Mouse (Mus musculus) myocyte (in vitro differentiated cells): ENCODE measurements around the gene Gm20388.

Experiments
- CEBPB ChIP-seq: IDR thresholded peaks from 2 replicates; pipeline ENCODE4 v1.6.1; 2011; ENCODE audit warnings: mild to moderate bottlenecking, moderate library complexity; ENCODE audit not compliant: poor library complexity, insufficient read depth, severe bottlenecking
- E2F4 ChIP-seq: IDR thresholded peaks from one replicate; pipeline ENCODE4 v1.6.1; 2011; ENCODE audit warnings: mild to moderate bottlenecking, control low read depth, moderate library complexity; ENCODE audit not compliant: insufficient read depth
- MAX ChIP-seq: IDR thresholded peaks from one replicate; pipeline ENCODE4 v1.6.1; 2011; ENCODE audit warnings: low read depth, mild to moderate bottlenecking, control low read depth
- MYOD1 ChIP-seq, 3 experiments: IDR thresholded peaks; one replicate each; pipeline ENCODE4 v1.6.1; 2011; ENCODE audit warnings: control low read depth in 2 of 3, low read depth in 2 of 3, mild to moderate bottlenecking in 2 of 3, moderate library complexity in 1 of 3; ENCODE audit not compliant: insufficient read length in 2 of 3, control insufficient read depth in 1 of 3
- MYOG ChIP-seq, 3 experiments: IDR thresholded peaks; one replicate each; pipeline ENCODE4 v1.6.1; 2011; ENCODE audit warnings: control low read depth in 2 of 3, low read depth in 2 of 3, mild to moderate bottlenecking in 2 of 3; ENCODE audit not compliant: insufficient read length in 2 of 3, control insufficient read depth in 1 of 3, insufficient read depth in 1 of 3
- POLR2A ChIP-seq: IDR thresholded peaks from one replicate; pipeline ENCODE4 v1.6.1; 2011; ENCODE audit warnings: low read depth, mild to moderate bottlenecking, control low read depth, moderate library complexity; ENCODE audit not compliant: insufficient read length
- POLR2AphosphoS2 ChIP-seq: IDR thresholded peaks from one replicate; pipeline ENCODE4 v1.6.1; 2011; ENCODE audit warnings: low read depth, control low read depth; ENCODE audit not compliant: insufficient read length
- REST ChIP-seq: IDR thresholded peaks from one replicate; pipeline ENCODE4 v1.6.1; 2011; ENCODE audit warnings: mild to moderate bottlenecking, control low read depth, moderate library complexity; ENCODE audit not compliant: insufficient read depth, insufficient read length
- SRF ChIP-seq: IDR thresholded peaks from one replicate; pipeline ENCODE4 v1.6.1; 2011; ENCODE audit warnings: low read depth; ENCODE audit not compliant: control insufficient read depth, insufficient read length
- TCF12 ChIP-seq: IDR thresholded peaks from one replicate; pipeline ENCODE4 v1.6.1; 2011; ENCODE audit warnings: mild to moderate bottlenecking, control low read depth; ENCODE audit not compliant: poor library complexity, insufficient read depth, severe bottlenecking
- TCF3 ChIP-seq: IDR thresholded peaks from one replicate; pipeline ENCODE4 v1.6.1; 2011; ENCODE audit warnings: low read depth, control low read depth; ENCODE audit not compliant: insufficient read length
- USF1 ChIP-seq: IDR thresholded peaks from one replicate; pipeline ENCODE4 v1.6.1; 2011; ENCODE audit warnings: low read depth, mild to moderate bottlenecking, control low read depth, moderate library complexity

DNA sequence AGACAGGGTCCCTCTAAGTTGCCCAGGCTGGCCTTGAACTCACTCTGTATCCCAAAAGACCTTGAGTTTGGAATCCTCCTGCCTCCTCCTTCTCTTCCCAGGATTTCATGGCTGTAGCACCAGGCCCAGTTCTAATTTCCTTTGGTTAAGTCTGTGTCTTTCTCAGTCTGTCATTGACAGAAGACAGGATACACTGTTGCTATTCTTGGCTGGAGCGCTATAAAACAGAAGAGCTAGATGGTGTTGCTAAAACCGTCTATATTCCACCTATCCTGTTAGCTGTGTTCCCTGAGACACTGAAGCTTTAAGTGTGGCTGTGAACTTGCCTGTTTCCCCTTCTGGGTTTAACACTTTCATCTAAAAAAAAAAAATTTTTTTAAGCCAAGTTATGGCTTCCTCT, 4301.5 kb downstream of the Gm20388 start:
- no peak for TF ChIP-seq POLR2A
- no peak for TF ChIP-seq MYOG (IDR thresholded peaks at IDR 0.05; ENCODE audit: control insufficient read depth in 1 of 3, insufficient read depth in 1 of 3, insufficient read length in 2 of 3, low read depth in 2 of 3)
- TF ChIP-seq CEBPB = no peak
- TF ChIP-seq POLR2AphosphoS2 = no peak
- TF ChIP-seq MAX = no peak
- TF ChIP-seq TCF3 = no peak
- no peak for TF ChIP-seq TCF12
- no peak for TF ChIP-seq E2F4
- TF ChIP-seq MYOD1 (IDR thresholded peaks at IDR 0.05; ENCODE audit: control insufficient read depth in 1 of 3, insufficient read length in 2 of 3, low read depth in 2 of 3) = no peak
- no peak for TF ChIP-seq SRF
- no peak for TF ChIP-seq USF1
- TF ChIP-seq REST = no peak
